Mouse (Mus musculus): ENCODE measurements around the gene Crkl. TPM values are rescaled to one million over a fixed set of nuclear protein-coding genes. Genes with fewer than 3 reads are reported as not detected.

Gene Crkl
- polyA plus RNA-seq, 1 experiment from 2014 or later, result 68.9 TPM

DNA sequence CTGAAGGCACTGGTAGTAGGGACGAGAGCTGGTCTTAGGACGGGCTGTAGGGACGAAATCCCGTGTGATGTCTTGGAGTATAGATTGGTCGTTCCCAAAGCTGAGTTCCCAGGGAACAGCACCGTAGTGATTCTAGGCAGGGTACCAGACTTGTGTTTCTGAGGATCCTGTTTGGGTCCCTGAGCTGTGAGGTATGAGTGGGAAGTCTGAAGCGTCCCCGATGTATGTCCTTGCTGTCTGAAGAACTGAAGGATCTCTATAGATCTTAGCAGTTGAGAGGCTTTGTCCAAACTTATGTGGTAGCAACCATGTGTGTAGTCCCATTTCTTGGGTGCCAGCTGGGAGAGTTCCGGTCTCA is 57.4 kb downstream of the Crkl start:
- H3K4me2 ChIP-seq, result peak overlapping the region; percentile 71
- H3K27ac ChIP-seq, result peak overlapping the region; percentile 97
- H3K27me3 ChIP-seq, result no peaks in the 10 kb centered on the region
- WGBS, result 10% methylated on average over 9 of the region's 9 CpGs
- H3K9me3 ChIP-seq (replicated peaks), result no peaks in the 10 kb centered on the region
- ATAC-seq (replicated peaks; ENCODE audit: low FRiP score), result no peak; the same call in 1 of the 2 replicates
- peak overlapping the region; percentile 83 for H3K4me3 ChIP-seq (replicated peaks)
- H3K4me1 ChIP-seq, result peaks cover 21% of the 10 kb centered on the region
- H3K9ac ChIP-seq, result peak overlapping the region; percentile 90
- H3K36me3 ChIP-seq, result peaks cover 35% of the 10 kb centered on the region

DNA sequence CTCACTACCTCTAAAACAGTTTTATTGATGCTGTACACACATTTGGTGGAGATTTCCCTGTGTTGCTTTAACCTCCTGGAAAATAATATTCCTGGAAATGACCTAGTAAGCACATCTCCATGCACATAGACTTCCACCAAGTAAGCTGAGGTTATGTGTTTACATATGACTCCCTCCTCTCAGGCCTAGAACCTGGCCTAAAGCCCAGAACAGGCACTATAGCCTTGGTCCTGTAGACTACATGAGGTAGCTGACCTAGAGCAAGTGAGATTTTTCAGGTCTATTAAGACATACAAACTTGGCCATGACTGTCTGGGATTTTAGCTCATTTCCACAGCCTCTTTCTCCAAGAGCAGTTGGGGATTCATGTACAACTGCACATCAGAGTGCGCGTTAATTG is 58.4 kb downstream of the Crkl start:
- Histone ChIP-seq H3K9me3 (replicated peaks) (no peaks in the 10 kb centered on the region), H3K9ac (no peak overlapping the region), H3K27ac (no peak overlapping the region), H3K4me3 (replicated peaks) (0 out of 2 replicates have a peak overlapping the region, but pooled peaks have one; percentile 1), H3K4me1 (peaks cover 21% of the 10 kb centered on the region), H3K36me3 (peaks cover 43% of the 10 kb centered on the region), H3K4me2 (peak overlapping the region; percentile 71), H3K27me3 (no peaks in the 10 kb centered on the region)
- WGBS, result 95% methylated on average over 2 of the region's 2 CpGs
- ATAC-seq (replicated peaks; ENCODE audit: low FRiP score), result no peak

DNA sequence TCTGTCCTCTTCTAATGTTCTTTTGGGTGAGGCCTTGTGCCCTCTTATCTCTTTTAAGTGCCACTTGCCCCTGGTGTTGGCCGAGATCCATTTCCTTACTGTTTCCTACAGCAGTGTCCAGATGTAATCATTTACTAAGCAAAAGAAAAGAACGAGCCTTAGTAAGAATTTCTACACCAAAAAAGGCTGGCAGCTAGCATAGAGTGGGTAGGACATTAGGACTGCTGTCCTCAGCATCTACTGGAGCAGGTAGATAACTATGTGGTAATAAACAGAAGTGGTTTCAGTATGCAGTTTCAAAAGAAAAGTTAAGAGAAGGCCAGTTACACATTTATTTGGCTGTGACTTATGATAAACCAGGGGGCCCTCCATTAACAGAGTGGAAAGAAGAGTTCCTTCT is 58.9 kb downstream of the Crkl start:
- Histone ChIP-seq H3K9me3 (replicated peaks) (no peaks in the 10 kb centered on the region), H3K9ac (no peak overlapping the region), H3K4me2 (no peak overlapping the region; the same call in 1 of the 2 replicates), H3K27me3 (no peaks in the 10 kb centered on the region), H3K36me3 (peaks cover 49% of the 10 kb centered on the region), H3K4me1 (peaks cover 21% of the 10 kb centered on the region), H3K27ac (no peak overlapping the region), H3K4me3 (replicated peaks) (0 out of 2 replicates have a peak overlapping the region, but pooled peaks have one; percentile 1)
- ATAC-seq (replicated peaks; ENCODE audit: low FRiP score), result no peak
- 67% methylated on average over 2 of the region's 2 CpGs for WGBS

DNA sequence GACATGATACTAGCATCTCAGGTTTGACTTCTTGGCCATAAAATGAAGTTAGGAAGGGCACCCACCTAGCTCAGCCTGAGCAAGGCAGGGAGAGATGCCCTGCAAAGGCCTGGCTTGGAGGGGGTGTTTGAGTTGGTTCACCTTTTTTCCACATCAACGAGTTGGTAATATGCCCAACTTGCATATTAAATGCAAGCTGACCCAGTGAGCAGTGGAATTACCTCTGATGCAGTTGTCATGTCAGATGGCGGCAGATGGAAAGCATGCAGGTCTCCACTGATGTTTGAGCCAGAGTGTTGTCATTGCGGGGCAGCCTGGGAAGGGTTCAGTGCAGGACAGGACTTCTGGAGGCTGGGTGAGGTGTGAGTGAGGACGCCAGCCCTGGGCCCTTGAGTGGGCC is 59.6 kb downstream of the Crkl start:
- H3K27me3 ChIP-seq, result no peaks in the 10 kb centered on the region
- no peak overlapping the region for H3K4me3 ChIP-seq (replicated peaks)
- H3K27ac ChIP-seq, result no peak overlapping the region
- no peak for ATAC-seq (replicated peaks; ENCODE audit: low FRiP score)
- 91% methylated on average over 4 of the region's 4 CpGs for WGBS
- H3K4me2 ChIP-seq, result no peak overlapping the region
- peaks cover 21% of the 10 kb centered on the region for H3K4me1 ChIP-seq
- peaks cover 56% of the 10 kb centered on the region for H3K36me3 ChIP-seq
- H3K9me3 ChIP-seq (replicated peaks), result no peaks in the 10 kb centered on the region
- H3K9ac ChIP-seq, result no peak overlapping the region

DNA sequence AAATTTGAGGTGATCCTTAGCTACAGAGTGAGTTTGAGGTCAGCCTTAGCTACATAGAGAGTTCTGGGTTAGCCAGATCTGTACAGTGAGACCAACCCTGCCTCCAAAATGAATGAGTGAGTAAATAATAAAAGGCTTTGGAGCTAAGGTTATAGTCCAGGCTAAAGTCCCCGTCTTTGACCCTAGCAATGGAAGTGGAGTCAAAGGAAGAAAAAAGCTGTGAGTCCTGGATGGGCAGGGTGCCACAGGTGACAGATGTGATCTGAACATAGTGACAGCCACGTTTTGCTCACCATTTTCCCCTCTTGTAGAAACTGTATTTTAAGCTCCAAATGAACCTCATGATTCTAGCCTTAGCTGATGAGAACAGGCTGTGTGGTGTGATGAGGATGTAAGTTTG is 67.1 kb downstream of the Crkl start:
- Histone ChIP-seq H3K9me3 (replicated peaks) (no peaks in the 10 kb centered on the region), H3K4me2 (no peak overlapping the region), H3K27me3 (no peaks in the 10 kb centered on the region), H3K4me1 (no peaks in the 10 kb centered on the region), H3K9ac (no peak overlapping the region), H3K4me3 (replicated peaks) (no peak overlapping the region), H3K27ac (no peak overlapping the region), H3K36me3 (peaks cover 96% of the 10 kb centered on the region)
- ATAC-seq (replicated peaks; ENCODE audit: low FRiP score), result no peak
- WGBS, result 86% methylated on average over 2 of the region's 2 CpGs

DNA sequence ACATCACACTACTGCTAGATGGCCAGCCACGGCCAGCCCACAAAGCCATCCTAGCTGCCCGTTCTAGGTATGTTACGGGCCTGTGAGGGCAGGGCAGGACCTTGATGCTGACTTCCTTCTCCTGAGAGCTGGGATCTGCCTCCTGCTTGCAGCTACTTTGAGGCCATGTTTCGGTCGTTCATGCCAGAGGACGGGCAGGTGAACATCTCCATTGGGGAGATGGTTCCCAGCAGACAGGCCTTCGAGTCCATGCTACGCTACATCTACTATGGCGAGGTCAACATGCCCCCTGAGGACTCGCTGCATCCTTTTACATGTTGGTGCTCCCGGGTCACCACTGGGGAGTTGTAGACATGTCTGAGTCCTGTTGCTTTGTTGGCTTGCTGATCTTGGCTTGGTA is 72.4 kb downstream of the Crkl start:
- H3K9ac ChIP-seq, result no peak overlapping the region
- H3K9me3 ChIP-seq (replicated peaks), result no peaks in the 10 kb centered on the region
- H3K4me3 ChIP-seq (replicated peaks), result no peak overlapping the region
- peaks cover 98% of the 10 kb centered on the region for H3K36me3 ChIP-seq
- H3K4me1 ChIP-seq, result peaks cover 5% of the 10 kb centered on the region; the same call in 1 of the 2 replicates
- WGBS, result 89% methylated on average over 11 of the region's 11 CpGs
- no peaks in the 10 kb centered on the region for H3K27me3 ChIP-seq
- H3K27ac ChIP-seq, result no peak overlapping the region
- no peak for ATAC-seq (replicated peaks; ENCODE audit: low FRiP score)
- H3K4me2 ChIP-seq, result no peak overlapping the region

DNA sequence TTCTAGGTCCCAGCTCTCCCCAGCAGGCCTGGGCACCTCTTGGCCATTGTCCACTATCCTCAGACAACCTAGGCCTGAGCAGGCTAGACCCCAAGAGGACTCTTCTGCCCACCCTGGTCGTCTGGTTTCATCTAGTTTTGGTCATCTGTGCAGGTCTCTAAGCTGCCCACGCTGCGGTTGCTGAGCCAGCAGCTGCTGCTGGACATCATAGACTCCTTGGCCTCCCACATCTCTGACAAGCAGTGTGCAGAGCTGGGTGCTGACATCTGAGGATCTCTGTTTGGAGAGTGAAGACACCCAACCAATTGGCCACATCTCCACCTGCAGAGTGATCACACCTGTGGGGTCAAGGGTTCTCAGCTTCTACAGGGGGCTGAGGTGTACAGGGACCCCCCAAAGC is 73.7 kb downstream of the Crkl start:
- H3K4me2 ChIP-seq, result no peak overlapping the region
- ATAC-seq (replicated peaks; ENCODE audit: low FRiP score), result no peak
- peaks cover 15% of the 10 kb centered on the region for H3K4me1 ChIP-seq
- H3K36me3 ChIP-seq, result peaks cover 89% of the 10 kb centered on the region
- H3K9me3 ChIP-seq (replicated peaks), result no peaks in the 10 kb centered on the region
- H3K4me3 ChIP-seq (replicated peaks), result no peak overlapping the region
- WGBS, result 83% methylated on average over 3 of the region's 3 CpGs
- no peaks in the 10 kb centered on the region for H3K27me3 ChIP-seq
- no peak overlapping the region for H3K9ac ChIP-seq
- peak overlapping the region; percentile 54; the same call in 1 of the 2 replicates for H3K27ac ChIP-seq

DNA sequence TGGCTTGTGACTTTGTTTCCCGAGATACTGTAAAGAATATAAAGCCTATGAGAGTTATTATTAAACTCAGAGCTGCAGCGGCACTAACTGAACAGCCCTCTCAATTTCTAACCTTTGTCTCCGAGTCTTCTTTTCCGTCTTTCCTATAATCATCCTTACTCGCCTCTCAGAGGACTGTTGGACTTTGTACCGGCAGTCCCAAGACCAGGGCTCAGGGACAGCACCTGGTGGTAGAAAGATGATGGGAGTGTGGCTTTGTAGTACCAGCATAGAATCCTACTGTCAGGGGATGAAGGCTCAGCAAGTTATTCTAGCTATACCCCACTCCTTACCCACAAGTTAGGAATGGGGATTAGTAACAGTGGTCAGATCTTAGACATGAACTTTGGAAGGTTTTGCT is 74.4 kb downstream of the Crkl start:
- H3K27me3 ChIP-seq, result no peaks in the 10 kb centered on the region
- H3K36me3 ChIP-seq, result peaks cover 82% of the 10 kb centered on the region
- H3K4me2 ChIP-seq, result no peak overlapping the region
- H3K9ac ChIP-seq, result no peak overlapping the region
- WGBS, result 91% methylated on average over 6 of the region's 6 CpGs
- H3K9me3 ChIP-seq (replicated peaks), result no peaks in the 10 kb centered on the region
- H3K4me1 ChIP-seq, result peaks cover 16% of the 10 kb centered on the region
- H3K27ac ChIP-seq, result peak overlapping the region; percentile 54
- ATAC-seq (replicated peaks; ENCODE audit: low FRiP score), result no peak
- H3K4me3 ChIP-seq (replicated peaks), result no peak overlapping the region

DNA sequence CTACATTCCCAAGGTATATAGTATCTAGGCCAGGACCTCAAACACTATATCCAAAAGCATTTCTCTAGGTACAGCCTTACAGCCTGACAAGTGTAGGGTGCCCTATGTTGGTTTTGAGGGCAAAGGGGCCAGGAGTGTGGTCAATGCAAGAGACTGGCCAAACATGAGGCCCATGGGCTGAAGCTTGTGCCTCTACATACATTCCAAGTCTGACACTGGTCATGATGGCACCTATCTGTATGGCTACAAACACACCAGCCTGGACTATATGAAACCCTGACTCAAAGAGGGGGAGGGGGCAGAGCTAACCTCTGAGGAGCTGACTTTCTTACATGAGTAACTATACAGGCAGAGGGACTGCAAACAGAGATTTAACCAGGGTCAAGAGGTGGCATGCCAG is 75.8 kb downstream of the Crkl start:
- Histone ChIP-seq H3K9me3 (replicated peaks) (no peaks in the 10 kb centered on the region), H3K4me1 (peaks cover 25% of the 10 kb centered on the region), H3K4me2 (no peak overlapping the region), H3K36me3 (peaks cover 68% of the 10 kb centered on the region), H3K9ac (no peak overlapping the region), H3K27ac (no peak overlapping the region), H3K27me3 (no peaks in the 10 kb centered on the region), H3K4me3 (replicated peaks) (no peak overlapping the region)
- ATAC-seq (replicated peaks; ENCODE audit: low FRiP score), result no peak

DNA sequence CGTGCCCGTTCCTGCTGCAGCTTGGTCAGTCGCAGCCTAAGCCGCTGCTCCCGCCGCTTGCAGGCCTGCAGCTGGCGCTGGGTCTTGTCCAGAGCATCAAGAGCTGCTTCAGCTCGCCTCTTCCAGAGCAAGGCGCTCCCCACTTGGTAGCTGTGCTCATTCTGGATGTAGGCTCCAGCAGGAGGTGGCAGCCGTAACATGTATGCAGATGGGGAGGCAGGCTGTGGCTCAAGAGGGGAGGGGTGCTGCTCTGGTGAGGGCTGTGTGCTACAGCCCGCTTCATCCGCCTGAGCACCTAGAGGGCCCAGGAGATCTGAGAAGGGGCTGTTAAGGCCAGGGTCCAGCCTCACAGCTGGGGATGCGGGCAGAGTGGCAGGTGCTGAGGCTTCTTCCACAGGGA is 76.5 kb downstream of the Crkl start:
- no peak for ATAC-seq (replicated peaks; ENCODE audit: low FRiP score)
- H3K4me2 ChIP-seq, result no peak overlapping the region
- H3K27me3 ChIP-seq, result no peaks in the 10 kb centered on the region
- WGBS, result 88% methylated on average over 13 of the region's 13 CpGs
- H3K9ac ChIP-seq, result no peak overlapping the region
- H3K9me3 ChIP-seq (replicated peaks), result no peaks in the 10 kb centered on the region
- H3K4me3 ChIP-seq (replicated peaks), result no peak overlapping the region
- H3K4me1 ChIP-seq, result peaks cover 25% of the 10 kb centered on the region
- H3K36me3 ChIP-seq, result peaks cover 62% of the 10 kb centered on the region
- no peak overlapping the region for H3K27ac ChIP-seq

DNA sequence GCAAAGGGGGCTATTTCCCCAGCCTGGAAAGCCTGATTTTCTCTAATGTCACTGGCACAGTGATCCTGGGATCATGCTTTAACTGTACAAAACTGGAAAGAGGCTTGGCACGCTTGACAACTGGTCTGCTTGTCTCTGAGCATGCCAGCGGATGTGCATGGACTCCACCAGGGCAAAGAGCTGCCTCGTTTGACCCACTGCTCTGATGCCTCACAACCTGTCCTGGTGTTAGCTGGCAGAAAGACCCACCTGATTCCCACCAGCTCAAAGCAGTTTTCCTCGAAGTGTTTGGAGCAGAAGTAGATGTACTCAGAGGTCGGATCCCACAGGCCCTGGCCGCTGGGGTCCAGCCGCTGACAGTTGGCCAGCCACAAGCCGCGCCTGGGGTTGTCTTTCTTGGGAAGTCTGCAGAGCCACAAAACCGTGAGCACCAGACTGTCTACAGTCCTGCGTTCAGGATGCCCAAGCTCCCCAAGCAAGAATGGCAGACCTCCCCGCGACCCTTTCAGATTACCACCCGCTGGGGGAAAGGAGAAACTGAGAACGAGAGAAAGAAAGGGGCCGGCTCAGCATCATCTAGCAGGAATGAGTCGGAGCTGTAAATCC is 78.3 kb downstream of the Crkl start:
- H3K27ac ChIP-seq, result peak overlapping the region; percentile 98
- no peaks in the 10 kb centered on the region for H3K27me3 ChIP-seq
- H3K36me3 ChIP-seq, result peaks cover 46% of the 10 kb centered on the region
- peaks cover 25% of the 10 kb centered on the region for H3K4me1 ChIP-seq
- peak overlapping the region; percentile 79 for H3K4me3 ChIP-seq (replicated peaks)
- peak overlapping the region; percentile 78 for H3K9ac ChIP-seq
- 0 out of 2 replicates have a peak, but pooled peaks have one; percentile 2 for ATAC-seq (replicated peaks; ENCODE audit: low FRiP score)
- H3K4me2 ChIP-seq, result peak overlapping the region; percentile 79
- 13% methylated on average over 17 of the region's 17 CpGs for WGBS
- H3K9me3 ChIP-seq (replicated peaks), result no peaks in the 10 kb centered on the region

DNA sequence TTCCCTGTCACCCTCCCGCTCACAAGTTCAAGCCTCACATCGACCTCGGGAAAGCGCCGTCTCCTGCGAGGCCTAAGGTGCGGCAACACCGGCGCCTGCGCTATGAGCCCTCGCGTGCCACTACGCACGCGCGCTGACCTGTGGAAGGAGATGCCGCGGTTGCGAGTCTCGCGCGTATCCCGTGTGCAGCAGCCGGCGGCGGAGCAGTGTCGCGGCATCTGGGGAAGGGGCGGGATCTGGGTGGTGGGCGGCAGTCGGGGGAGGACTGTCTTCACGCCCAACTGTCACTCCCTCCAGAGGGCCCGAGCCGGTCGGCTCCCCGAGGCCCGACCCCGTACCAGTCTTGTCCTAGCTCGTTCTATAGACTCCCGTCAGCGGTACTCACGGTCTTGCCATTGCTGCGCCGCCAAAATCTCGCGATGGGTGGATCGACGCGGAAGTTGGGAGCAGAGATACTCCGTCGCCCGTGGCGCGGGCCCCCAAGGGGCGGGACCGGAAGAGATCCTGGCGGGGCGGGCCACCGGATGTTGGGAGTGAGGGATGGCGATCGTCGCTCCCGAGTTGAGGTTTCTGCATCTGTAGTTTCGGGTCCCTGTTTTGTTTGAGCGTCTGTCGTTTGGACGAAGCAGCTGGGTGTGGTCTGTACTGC is 79.0 kb downstream of the Crkl start, which contains the start of gene Thap7:
Gene Thap7 (minus strand): TSS at position 497 of the 649 bp plus-strand sequence.
- H3K4me3 ChIP-seq (replicated peaks), result peak within 1 kb of the TSS; percentile 79
- WGBS, result under 1% methylated on average over 67 of the region's 67 CpGs
- ATAC-seq (replicated peaks; ENCODE audit: low FRiP score), result peak; percentile 97
- no peaks in the 10 kb centered on the region for H3K27me3 ChIP-seq
- peaks cover 39% of the 10 kb centered on the region for H3K36me3 ChIP-seq
- H3K27ac ChIP-seq, result peak within 1 kb of the TSS; percentile 98
- peak within 1 kb of the TSS; percentile 78 for H3K9ac ChIP-seq
- no peaks in the 10 kb centered on the region for H3K9me3 ChIP-seq (replicated peaks)
- peak within 1 kb of the TSS; percentile 79 for H3K4me2 ChIP-seq
- peaks cover 25% of the 10 kb centered on the region for H3K4me1 ChIP-seq
